Mouse (Mus musculus): ENCODE measurements around the gene Asb18. TPM values are rescaled to one million over a fixed set of nuclear protein-coding genes. Genes with fewer than 3 reads are reported as not detected.

The Asb18 gene
- polyA plus RNA-seq, 1 experiment from 2014 or later: not detected

Other genes with a start within 250 kb of the Asb18 start
- 1.1 and 1.5 TPM in 2 replicates for gene Gbx2, start 83.5 kb downstream of the Asb18 start, polyA plus RNA-seq (2015; fragmentation: Nextera tagmentation; extraction: Ambion mirVana)
- 0.19 TPM in 1 of 2 replicates, not detected in the other for gene Iqca, start 138.7 kb upstream of the Asb18 start, polyA plus RNA-seq (2015; fragmentation: Nextera tagmentation; extraction: Ambion mirVana)
- gene Ackr3, start 189.3 kb upstream of the Asb18 start, polyA plus RNA-seq (2015; fragmentation: Nextera tagmentation; extraction: Ambion mirVana): 2.8 and 3.5 TPM in 2 replicates